Mouse (Mus musculus): Measurements from ENCODE around the gene Rprd1b.

- TF ChIP-seq CTCF (IDR thresholded peaks at IDR 0.05; ENCODE audit: extremely low read depth, insufficient read depth, insufficient read length, insufficient replicate concordance): no peak
- TF ChIP-seq POLR2A (IDR thresholded peaks at IDR 0.05; ENCODE audit: low read depth, low read length): no peak
These were observed 111.3 kb downstream of the Rprd1b start for GRCm38 (mm10) chr2:158139628-158140027.

Measured in spleen, adult 2 months (tissue).